Mouse (Mus musculus) layer of hippocampus, postnatal 10 days (tissue): ENCODE results near the gene Fgfr2. TPM values are rescaled to one million over a fixed set of nuclear protein-coding genes. Genes with fewer than 3 reads are reported as not detected.
A peak's percentile ranks its signal among the peaks of the same experiment; 100 is the strongest.

Experiments
- DNase-seq, 2 experiments: peaks; one replicate each; pipeline ENCODE4 v3.0.0; 2021; ENCODE audit warnings: low spot score in 2 of 2
- total RNA-seq, 2 experiments: library from RNA; stranded (reverse); gene quantifications; 2 replicates each; pipeline ENCODE4 v1.2.3; 2021

Fgfr2 gene
- total RNA-seq, 2 experiments from 2014 or later: 35.6 to 48.3 TPM

- peak in 1 of 2 experiments; percentile 11 for DNase-seq
Measured at GRCm38 (mm10) chr7:133010477-133010876, 112.7 kb downstream of the Fgfr2 start.

- no peak for DNase-seq
Measured at GRCm38 (mm10) chr7:133009676-133010075, 113.5 kb downstream of the Fgfr2 start.

- DNase-seq: peak in 1 of 2 experiments; percentile 13
Measured at GRCm38 (mm10) chr7:133008663-133009062, 114.5 kb downstream of the Fgfr2 start.

GRCm38 (mm10) chr7:133007343-133007742, 115.8 kb downstream of the Fgfr2 start:
- peak in 1 of 2 experiments; percentile 27 for DNase-seq

- DNase-seq: peak in 1 of 2 experiments; percentile 13
Measured at GRCm38 (mm10) chr7:133005772-133006171, 117.4 kb downstream of the Fgfr2 start.

- peak; percentile 91 to 92 for DNase-seq
Measured at GRCm38 (mm10) chr7:133003421-133003820, 119.7 kb downstream of the Fgfr2 start.

GRCm38 (mm10) chr7:133002271-133002670, 120.9 kb downstream of the Fgfr2 start:
- DNase-seq: no peak

- DNase-seq: no peak
Measured at GRCm38 (mm10) chr7:133001388-133001787, 121.8 kb downstream of the Fgfr2 start.

GRCm38 (mm10) chr7:132999061-132999460, 124.1 kb downstream of the Fgfr2 start:
- peak in 1 of 2 experiments; percentile 6 for DNase-seq

- DNase-seq: no peak
Measured at GRCm38 (mm10) chr7:132998639-132999038, 124.5 kb downstream of the Fgfr2 start.

GRCm38 (mm10) chr7:132996391-132996790, 126.8 kb downstream of the Fgfr2 start:
- peak in 1 of 2 experiments; percentile 48 for DNase-seq

GRCm38 (mm10) chr7:132994628-132995191, 128.4 kb downstream of the Fgfr2 start:
- DNase-seq: no peak

- DNase-seq: peak in 1 of 2 experiments; percentile 17
Measured at GRCm38 (mm10) chr7:132994120-132994519, 129.0 kb downstream of the Fgfr2 start.

- DNase-seq: no peak
Measured at GRCm38 (mm10) chr7:132992967-132993615, 130.1 kb downstream of the Fgfr2 start.

- DNase-seq: no peak
Measured at GRCm38 (mm10) chr7:132991240-132991900, 131.8 kb downstream of the Fgfr2 start.

GRCm38 (mm10) chr7:132989839-132990238, 133.3 kb downstream of the Fgfr2 start:
- no peak for DNase-seq

GRCm38 (mm10) chr7:132982639-132983038, 140.5 kb downstream of the Fgfr2 start:
- DNase-seq: no peak

- no peak for DNase-seq
Measured at GRCm38 (mm10) chr7:132977981-132978380, 145.2 kb downstream of the Fgfr2 start.

GRCm38 (mm10) chr7:132976079-132976478, 147.1 kb downstream of the Fgfr2 start:
- no peak for DNase-seq

- DNase-seq: no peak
Measured at GRCm38 (mm10) chr7:132972079-132972478, 151.1 kb downstream of the Fgfr2 start.

GRCm38 (mm10) chr7:132965707-132966106, 157.4 kb downstream of the Fgfr2 start:
- no peak for DNase-seq

- DNase-seq: no peak
Measured at GRCm38 (mm10) chr7:132964395-132964794, 158.8 kb downstream of the Fgfr2 start.
